Mouse (Mus musculus) intestine, postnatal 0 days (tissue): ENCODE results near the gene Gtf3c5. TPM values are rescaled to one million over a fixed set of nuclear protein-coding genes. Genes with fewer than 3 reads are reported as not detected.

Experiments
- ATAC-seq: fragments of 200-750 bp; cut with Nextera tagmentation; 2 replicates; pipeline ENCODE4 v1.8.0; 2017; ENCODE audit warnings: mild to moderate bottlenecking, moderate TSS enrichment, moderate library complexity
- H3K27ac ChIP-seq: fragments of 300-500 bp; sonication (generic); 2 replicates; pipeline ENCODE4 v1.5.1; 2014; ENCODE audit warnings: mild to moderate bottlenecking, low read depth, low read length, moderate library complexity
- H3K27me3 ChIP-seq: fragments of 300-500 bp; sonication (generic); replicated peaks from 2 replicates; pipeline ENCODE4 v1.6.1; 2014; ENCODE audit warnings: low read length, mixed read lengths; ENCODE audit not compliant: control insufficient read depth, insufficient read depth
- H3K36me3 ChIP-seq: fragments of 300-500 bp; sonication (generic); 2 replicates; pipeline ENCODE4 v1.6.1; 2014; ENCODE audit warnings: mild to moderate bottlenecking, moderate library complexity; ENCODE audit not compliant: control insufficient read depth, insufficient read depth
- H3K4me1 ChIP-seq: fragments of 300-500 bp; sonication (generic); replicated peaks from 2 replicates; pipeline ENCODE4 v1.6.1; 2014; ENCODE audit warnings: antibody characterized with exemption, low read length, mixed read lengths; ENCODE audit not compliant: control insufficient read depth, insufficient read depth
- H3K4me2 ChIP-seq: fragments of 300-500 bp; sonication (generic); replicated peaks from 2 replicates; pipeline ENCODE4 v1.6.1; 2014; ENCODE audit warnings: low read depth, mild to moderate bottlenecking, moderate library complexity
- H3K4me3 ChIP-seq: fragments of 300-500 bp; sonication (generic); 2 replicates; pipeline ENCODE4 v1.5.1; 2014; ENCODE audit warnings: low read depth, low read length
- H3K9ac ChIP-seq: fragments of 300-500 bp; sonication (generic); 2 replicates; pipeline ENCODE4 v1.6.1; 2014; ENCODE audit warnings: mild to moderate bottlenecking, low read depth, low read length
- H3K9me3 ChIP-seq: fragments of 300-500 bp; sonication (generic); 2 replicates; pipeline ENCODE4 v1.6.1; 2016; ENCODE audit warnings: mixed run types; ENCODE audit not compliant: control insufficient read depth
- CTCF ChIP-seq: sonication (generic); IDR thresholded peaks from 2 replicates; pipeline ENCODE4 v1.5.1; 2016; ENCODE audit warnings: low read depth, mild to moderate bottlenecking, control low read depth, antibody characterized with exemption, moderate library complexity
- WGBS: fragments of 180-500 bp; shearing (Covaris S2); extraction: QIAGEN DNeasy Blood & Tissue Kit; methylation state at CpG from one replicate; pipeline ENCODE4 v1.1.7; 2014; 5-methylcytosine and 5-hydroxymethylcytosine counted together
- polyA plus RNA-seq: library from polyadenylated mRNA; unstranded; fragments of >200 nt; fragmentation: Nextera tagmentation; extraction: Ambion mirVana; gene quantifications from 2 replicates; pipeline ENCODE4 v1.2.1, GENCODE M21; 2015

The Gtf3c5 gene
- polyA plus RNA-seq, 1 experiment from 2014 or later: 8.4 TPM

- 72% methylated on average over 6 of the region's 6 CpGs for WGBS
- ATAC-seq: no peak
Measured at GRCm38 (mm10) chr2:28618777-28619336, 35.3 kb upstream of the Gtf3c5 start.

GRCm38 (mm10) chr2:28617498-28618486, 34.2 kb upstream of the Gtf3c5 start:
- 77% methylated on average over 8 of the region's 8 CpGs for WGBS
- H3K4me2 ChIP-seq: no peak overlapping the region
- H3K9me3 ChIP-seq: no peaks in the 10 kb centered on the region
- H3K27ac ChIP-seq: no peak overlapping the region
- TF ChIP-seq CTCF: no peak
- peaks cover 9% of the 10 kb centered on the region for H3K27me3 ChIP-seq
- H3K4me3 ChIP-seq: no peak overlapping the region
- H3K36me3 ChIP-seq: no peaks in the 10 kb centered on the region
- H3K4me1 ChIP-seq: no peaks in the 10 kb centered on the region
- ATAC-seq: peak; percentile 28; the same call in 1 of the 2 replicates
- no peak overlapping the region for H3K9ac ChIP-seq

More at GRCm38 (mm10) chr2:28618777-28619336, 35.3 kb upstream of the Gtf3c5 start:
- no peak overlapping the region for H3K4me2 ChIP-seq
- H3K4me1 ChIP-seq: no peaks in the 10 kb centered on the region
- no peaks in the 10 kb centered on the region for H3K9me3 ChIP-seq
- no peak overlapping the region for H3K27ac ChIP-seq
- no peaks in the 10 kb centered on the region for H3K36me3 ChIP-seq
- peaks cover 9% of the 10 kb centered on the region for H3K27me3 ChIP-seq
- H3K4me3 ChIP-seq: no peak overlapping the region
- no peak for TF ChIP-seq CTCF
- H3K9ac ChIP-seq: no peak overlapping the region

- Histone ChIP-seq H3K9ac (no peak overlapping the region), H3K27me3 (peaks cover 9% of the 10 kb centered on the region), H3K4me3 (no peak overlapping the region), H3K4me2 (no peak overlapping the region), H3K27ac (no peak overlapping the region), H3K36me3 (no peaks in the 10 kb centered on the region), H3K4me1 (no peaks in the 10 kb centered on the region), H3K9me3 (no peaks in the 10 kb centered on the region)
- WGBS: 83% methylated on average over 9 of the region's 9 CpGs
- TF ChIP-seq CTCF: no peak
- ATAC-seq: no peak
Measured at GRCm38 (mm10) chr2:28616874-28617273, 33.3 kb upstream of the Gtf3c5 start.

- Histone ChIP-seq H3K27me3 (peaks cover 9% of the 10 kb centered on the region), H3K27ac (no peak overlapping the region), H3K4me1 (no peaks in the 10 kb centered on the region), H3K9me3 (no peaks in the 10 kb centered on the region), H3K36me3 (no peaks in the 10 kb centered on the region), H3K4me3 (no peak overlapping the region), H3K9ac (no peak overlapping the region), H3K4me2 (no peak overlapping the region)
- peak; percentile 62 for TF ChIP-seq CTCF
- ATAC-seq: no peak
- WGBS: 37% methylated on average over 5 of the region's 5 CpGs
Measured at GRCm38 (mm10) chr2:28616358-28616757, 32.8 kb upstream of the Gtf3c5 start.

- Histone ChIP-seq H3K4me3 (no peak overlapping the region), H3K36me3 (no peaks in the 10 kb centered on the region), H3K9ac (no peak overlapping the region), H3K4me1 (no peaks in the 10 kb centered on the region), H3K4me2 (no peak overlapping the region), H3K9me3 (no peaks in the 10 kb centered on the region), H3K27ac (no peak overlapping the region), H3K27me3 (no peaks in the 10 kb centered on the region)
- 90% methylated on average over 10 of the region's 10 CpGs for WGBS
- ATAC-seq: no peak
- TF ChIP-seq CTCF: no peak
Measured at GRCm38 (mm10) chr2:28613599-28613998, 30.0 kb upstream of the Gtf3c5 start.

GRCm38 (mm10) chr2:28612436-28613063, 29.0 kb upstream of the Gtf3c5 start:
- Histone ChIP-seq H3K4me3 (no peak overlapping the region), H3K9me3 (no peaks in the 10 kb centered on the region), H3K27ac (no peak overlapping the region), H3K9ac (no peak overlapping the region), H3K4me1 (no peaks in the 10 kb centered on the region), H3K36me3 (no peaks in the 10 kb centered on the region; the same call in 1 of the 2 replicates), H3K27me3 (no peaks in the 10 kb centered on the region), H3K4me2 (no peak overlapping the region)
- no peak for ATAC-seq
- WGBS: 75% methylated on average over 10 of the region's 10 CpGs
- TF ChIP-seq CTCF: no peak
